Mouse (Mus musculus) E14TG2a.4 (cell line): ENCODE measurements around the gene Lonp1.

Source experiments
- H3K27me3 ChIP-seq: 2 replicates; pipeline ENCODE4 v1.6.1; 2014; ENCODE audit warnings: low read length, control low read depth; ENCODE audit not compliant: insufficient read depth
- H3K36me3 ChIP-seq: 2 replicates; pipeline ENCODE4 v1.6.1; 2014; ENCODE audit warnings: low read length, control low read depth; ENCODE audit not compliant: insufficient read depth
- H3K4me1 ChIP-seq: replicated peaks from 2 replicates; pipeline ENCODE4 v1.6.1; 2014; ENCODE audit warnings: low read depth, low read length, control low read depth
- H3K4me3 ChIP-seq: replicated peaks from 2 replicates; pipeline ENCODE4 v1.5.1; 2014; ENCODE audit warnings: mild to moderate bottlenecking, low read length
- H3K9me3 ChIP-seq: 2 replicates; pipeline ENCODE4 v1.6.1; 2014; ENCODE audit warnings: low read length, control low read depth
- CTCF ChIP-seq: conservative IDR thresholded peaks from 2 replicates; pipeline ENCODE4 v1.5.1; 2014; ENCODE audit warnings: low read length
- NANOG ChIP-seq: IDR thresholded peaks from 2 replicates; pipeline ENCODE4 v1.6.1; 2014; ENCODE audit warnings: borderline replicate concordance, low read length, mixed read lengths
- POU5F1 ChIP-seq: IDR thresholded peaks from 2 replicates; pipeline ENCODE4 v1.6.1; 2014; ENCODE audit warnings: low read length, borderline replicate concordance

Lonp1 gene

GRCm38 (mm10) chr17:56626754-56627470 lies at the start of gene Lonp1:
Gene Lonp1 (minus strand): TSS chr17:56626887.
- Histone ChIP-seq H3K4me3 (peak within 1 kb of the TSS; percentile 93), H3K4me1 (peaks cover 72% of the 10 kb centered on the region), H3K9me3 (no peaks in the 10 kb centered on the region), H3K27me3 (no peaks in the 10 kb centered on the region), H3K36me3 (peaks cover 37% of the 10 kb centered on the region)
- TF ChIP-seq CTCF, result no peak
- TF ChIP-seq POU5F1, result no peak
- no peak for TF ChIP-seq NANOG

- no peak for TF ChIP-seq CTCF
- TF ChIP-seq NANOG, result no peak
- TF ChIP-seq POU5F1, result no peak
- H3K4me1 ChIP-seq, result peaks cover 50% of the 10 kb centered on the region
- peaks cover 6% of the 10 kb centered on the region for H3K27me3 ChIP-seq
- H3K4me3 ChIP-seq, result peak overlapping the region; percentile 98
- no peaks in the 10 kb centered on the region for H3K9me3 ChIP-seq
- H3K36me3 ChIP-seq, result peaks cover 42% of the 10 kb centered on the region
These were observed 47.1 kb upstream of the Lonp1 start for GRCm38 (mm10) chr17:56673647-56674416.

- Histone ChIP-seq H3K9me3 (no peaks in the 10 kb centered on the region), H3K27me3 (peaks cover 12% of the 10 kb centered on the region), H3K36me3 (peaks cover 36% of the 10 kb centered on the region), H3K4me1 (peaks cover 54% of the 10 kb centered on the region), H3K4me3 (peak within 1 kb of the TSS; percentile 98)
- TF ChIP-seq NANOG (no peak), POU5F1 (no peak), CTCF (no peak)
These were observed 46.4 kb upstream of the Lonp1 start, which contains the start of gene Ranbp3 for GRCm38 (mm10) chr17:56672941-56673646. Gene Ranbp3 (plus strand): TSS chr17:56673294.

- H3K36me3 ChIP-seq, result peaks cover 3% of the 10 kb centered on the region
- H3K4me3 ChIP-seq, result no peak overlapping the region
- no peak for TF ChIP-seq POU5F1
- no peak for TF ChIP-seq CTCF
- no peak for TF ChIP-seq NANOG
- peaks cover 37% of the 10 kb centered on the region for H3K4me1 ChIP-seq
- peaks cover 25% of the 10 kb centered on the region for H3K27me3 ChIP-seq
- no peaks in the 10 kb centered on the region for H3K9me3 ChIP-seq
These were observed 43.1 kb upstream of the Lonp1 start for GRCm38 (mm10) chr17:56669766-56670165.

GRCm38 (mm10) chr17:56668384-56669144 lies 41.9 kb upstream of the Lonp1 start:
- Histone ChIP-seq H3K36me3 (no peaks in the 10 kb centered on the region), H3K27me3 (peaks cover 25% of the 10 kb centered on the region), H3K4me1 (peaks cover 40% of the 10 kb centered on the region), H3K4me3 (peak overlapping the region; percentile 81), H3K9me3 (no peaks in the 10 kb centered on the region)
- TF ChIP-seq CTCF (peak; percentile 53), NANOG (no peak), POU5F1 (no peak)

GRCm38 (mm10) chr17:56667591-56667990 lies 40.9 kb upstream of the Lonp1 start:
- H3K36me3 ChIP-seq, result no peaks in the 10 kb centered on the region
- peaks cover 25% of the 10 kb centered on the region for H3K27me3 ChIP-seq
- H3K9me3 ChIP-seq, result no peaks in the 10 kb centered on the region
- peaks cover 47% of the 10 kb centered on the region for H3K4me1 ChIP-seq
- H3K4me3 ChIP-seq, result no peak overlapping the region
- no peak for TF ChIP-seq NANOG
- TF ChIP-seq POU5F1, result no peak
- TF ChIP-seq CTCF, result no peak

GRCm38 (mm10) chr17:56666384-56666783 lies 39.7 kb upstream of the Lonp1 start:
- Histone ChIP-seq H3K4me1 (peaks cover 48% of the 10 kb centered on the region), H3K36me3 (no peaks in the 10 kb centered on the region), H3K27me3 (peaks cover 25% of the 10 kb centered on the region), H3K4me3 (no peak overlapping the region), H3K9me3 (no peaks in the 10 kb centered on the region)
- TF ChIP-seq CTCF (no peak), POU5F1 (no peak), NANOG (no peak)

GRCm38 (mm10) chr17:56664333-56664732 lies 37.6 kb upstream of the Lonp1 start:
- Histone ChIP-seq H3K36me3 (no peaks in the 10 kb centered on the region), H3K4me1 (peaks cover 68% of the 10 kb centered on the region), H3K27me3 (peaks cover 18% of the 10 kb centered on the region), H3K4me3 (peak overlapping the region; percentile 71), H3K9me3 (no peaks in the 10 kb centered on the region)
- TF ChIP-seq POU5F1, result no peak
- TF ChIP-seq CTCF, result no peak
- TF ChIP-seq NANOG, result no peak
